Mouse (Mus musculus) right cerebral cortex, adult 18-20 months (tissue): ENCODE results near the gene Ccnb1ip1.
"Not testable (repeated sequence)": the region's sequence is repeated elsewhere in the genome, so short reads cannot be mapped to it uniquely, and the experiment has no call there.

Experiments
- DNase-seq: peaks from one replicate; pipeline ENCODE4 v3.0.0; 2022; ENCODE audit warnings: mixed read lengths

Gene Ccnb1ip1

GRCm38 (mm10) chr14:50807487-50808072 is at the start of gene Ccnb1ip1, which contains the start of gene Parp2:
TSS of gene Ccnb1ip1 (minus strand) at chr14:50807732.
TSS of gene Parp2 (plus strand) at chr14:50807841.
- DNase-seq, result peak; percentile 98

- no peak for DNase-seq
Measured at GRCm38 (mm10) chr14:50855788-50856187, 48.3 kb upstream of the Ccnb1ip1 start.

GRCm38 (mm10) chr14:50837236-50837635 is 29.7 kb upstream of the Ccnb1ip1 start:
- no peak for DNase-seq

GRCm38 (mm10) chr14:50834435-50834834 is 26.9 kb upstream of the Ccnb1ip1 start:
- DNase-seq, result no peak

GRCm38 (mm10) chr14:50833964-50834363 is 26.4 kb upstream of the Ccnb1ip1 start:
- DNase-seq, result no peak

GRCm38 (mm10) chr14:50829878-50830277 is 22.3 kb upstream of the Ccnb1ip1 start:
- no peak for DNase-seq

GRCm38 (mm10) chr14:50826579-50826978 is 19.0 kb upstream of the Ccnb1ip1 start:
- DNase-seq, result peak; percentile 31

GRCm38 (mm10) chr14:50824219-50824618 is 16.7 kb upstream of the Ccnb1ip1 start:
- no peak for DNase-seq

- no peak for DNase-seq
Measured at GRCm38 (mm10) chr14:50823240-50823639, 15.7 kb upstream of the Ccnb1ip1 start.

- DNase-seq, result no peak
Measured at GRCm38 (mm10) chr14:50813060-50813459, 5.5 kb upstream of the Ccnb1ip1 start.

- not testable (repeated sequence) for DNase-seq
Measured at GRCm38 (mm10) chr14:50806469-50806868, 1.1 kb downstream of the Ccnb1ip1 start.

GRCm38 (mm10) chr14:50804683-50805082 is 2.8 kb downstream of the Ccnb1ip1 start:
- DNase-seq, result no peak

- no peak for DNase-seq
Measured at GRCm38 (mm10) chr14:50802843-50803562, 4.5 kb downstream of the Ccnb1ip1 start.

- no peak for DNase-seq
Measured at GRCm38 (mm10) chr14:50802441-50802840, 5.1 kb downstream of the Ccnb1ip1 start.

GRCm38 (mm10) chr14:50799502-50800259 is 7.9 kb downstream of the Ccnb1ip1 start:
- peak; percentile 25 for DNase-seq

GRCm38 (mm10) chr14:50798512-50798911 is 9.0 kb downstream of the Ccnb1ip1 start:
- no peak for DNase-seq

- DNase-seq, result no peak
Measured at GRCm38 (mm10) chr14:50796464-50796863, 11.1 kb downstream of the Ccnb1ip1 start.

GRCm38 (mm10) chr14:50795965-50796364 is 11.6 kb downstream of the Ccnb1ip1 start:
- no peak for DNase-seq

GRCm38 (mm10) chr14:50795261-50795935 is 12.1 kb downstream of the Ccnb1ip1 start:
- DNase-seq, result no peak

- DNase-seq, result no peak
Measured at GRCm38 (mm10) chr14:50788157-50788556, 19.4 kb downstream of the Ccnb1ip1 start.

- peak; percentile 88 for DNase-seq
Measured at GRCm38 (mm10) chr14:50785251-50785637, 22.3 kb downstream of the Ccnb1ip1 start, which contains the start of gene Ttc5. TSS of gene Ttc5 (minus strand) at chr14:50785519.

- no peak for DNase-seq
Measured at GRCm38 (mm10) chr14:50784391-50785250, 22.9 kb downstream of the Ccnb1ip1 start.
